8 mouse cellular contexts compared by ENCODE assay signal in genomic region chr2:157006511-157007233, GRCm38 (mm10). TPM values are rescaled to one million over a fixed set of nuclear protein-coding genes. Genes with fewer than 3 reads are reported as not detected.
DNase-seq lines count a peak whose midpoint lies in the region; ATAC-seq lines count a peak whose summit lies in the region.

TSS of gene Dsn1 (minus strand) at chr2:157007154.

- peaks cover 24% of the 10 kb centered on the region for H3K36me3 ChIP-seq in intestine, embryonic 14.5 days (ENCODE audit: control insufficient read depth, insufficient read depth, low read length)

- H3K4me2 ChIP-seq in intestine, embryonic 14.5 days (ENCODE audit: low read length) = peak within 1 kb of the TSS; percentile 85

- H3K27ac ChIP-seq in intestine, embryonic 14.5 days (ENCODE audit: low read depth) = peak within 1 kb of the TSS; percentile 72

- intact Hi-C loops in left cerebral cortex, postnatal 14 days (cut with DNase I) = loop anchor here (10.0 kb wide), 1 partner anchor 202 kb away; no protein-coding TSS in a partner anchor

- DNase-seq in adrenal gland, adult 18-20 months (ENCODE audit: low spot score in 2 of 2) = peak; percentile 90 to 92
- peak; percentile 95 for DNase-seq in embryo, embryonic 11 days
- peak; percentile 74 for DNase-seq in gastrocnemius, postnatal 25 days
- DNase-seq in intestine, embryonic 14.5 days (ENCODE audit: low spot score) = peak; percentile 94
- peak; percentile 83 to 93 for DNase-seq in left cerebral cortex, postnatal 14 days (ENCODE audit: low spot score in 2 of 2)
- DNase-seq in right cerebral cortex, postnatal 14 days = peak; percentile 92
- peak; percentile 94 for DNase-seq in urinary bladder, postnatal 25 days (ENCODE audit: low spot score)

- H3K4me3 ChIP-seq in intestine, embryonic 14.5 days (ENCODE audit: low read depth, low read length) = peak within 1 kb of the TSS; percentile 62

- peak; percentile 88 for ATAC-seq in intestine, embryonic 14.5 days (replicated peaks; ENCODE audit: low FRiP score, low TSS enrichment, low read depth)
- peak; percentile 77 for ATAC-seq in megakaryocyte-erythroid progenitor cell, adult 5-6 weeks (replicated peaks; ENCODE audit: low FRiP score, low TSS enrichment, poor library complexity, severe bottlenecking)

- no peaks in the 10 kb centered on the region for H3K27me3 ChIP-seq in intestine, embryonic 14.5 days (replicated peaks; ENCODE audit: control insufficient read depth, insufficient read depth, low read length)

- peaks cover 19% of the 10 kb centered on the region for H3K4me1 ChIP-seq in intestine, embryonic 14.5 days (replicated peaks; ENCODE audit: control insufficient read depth, insufficient read depth, low read length)

- WGBS in intestine, embryonic 14.5 days = under 1% methylated on average over 54 of the region's 56 CpGs

- peak within 1 kb of the TSS; percentile 64 for H3K9ac ChIP-seq in intestine, embryonic 14.5 days (ENCODE audit: low read length)

- no peaks in the 10 kb centered on the region for H3K9me3 ChIP-seq in intestine, embryonic 14.5 days (ENCODE audit: control insufficient read depth, low read length)

RNA-seq across cellular contexts. Expression of gene Dsn1, which starts in this region (rescaled TPM):
- total RNA-seq in adrenal gland, adult 18-20 months (2021) = 1 to 10 TPM; 2.8 to 3.8 TPM
- total RNA-seq in gastrocnemius, postnatal 25 days (2021) = 1 to 10 TPM; 1.2 to 1.9 TPM
- polyA plus RNA-seq in intestine, embryonic 14.5 days (2014; fragmentation: Nextera tagmentation; extraction: Ambion mirVana) = 31.6 and 36.4 TPM in 2 replicates
- 1 to 10 TPM; 5.2 to 5.5 TPM for total RNA-seq in left cerebral cortex, postnatal 14 days (2021)
- total RNA-seq in megakaryocyte-erythroid progenitor cell, adult 5-6 weeks (2014; fragmentation: Nextera tagmentation) = 31.8 and 35.1 TPM in 2 replicates
- 34.1 and 93.4 TPM in 2 replicates for total RNA-seq in megakaryocyte-erythroid progenitor cell, adult 5-6 weeks (2017)

Comparison
In these comparisons a context has a peak if more than half of its experiments do, and no peak if none do; other contexts are left out.
1. Peak in every context shown above with its lines: DNase-seq, ATAC-seq, H3K4me3 ChIP-seq and H3K27ac ChIP-seq.
2. RNA of gene Dsn1 (total RNA-seq): 31.8 to 93.4 TPM in megakaryocyte-erythroid progenitor cell, adult 5-6 weeks; 5.2 to 5.5 TPM in left cerebral cortex, postnatal 14 days, 2.8 to 3.8 TPM in adrenal gland, adult 18-20 months and 1.2 to 1.9 TPM in gastrocnemius, postnatal 25 days; every median in the first group is over 4 times any median in the second.